Mouse (Mus musculus): ENCODE measurements around the gene Spg20. TPM values are rescaled to one million over a fixed set of nuclear protein-coding genes. Genes with fewer than 3 reads are reported as not detected.

The Spg20 gene
- polyA plus RNA-seq, 1 experiment, result 9.0 TPM

DNA sequence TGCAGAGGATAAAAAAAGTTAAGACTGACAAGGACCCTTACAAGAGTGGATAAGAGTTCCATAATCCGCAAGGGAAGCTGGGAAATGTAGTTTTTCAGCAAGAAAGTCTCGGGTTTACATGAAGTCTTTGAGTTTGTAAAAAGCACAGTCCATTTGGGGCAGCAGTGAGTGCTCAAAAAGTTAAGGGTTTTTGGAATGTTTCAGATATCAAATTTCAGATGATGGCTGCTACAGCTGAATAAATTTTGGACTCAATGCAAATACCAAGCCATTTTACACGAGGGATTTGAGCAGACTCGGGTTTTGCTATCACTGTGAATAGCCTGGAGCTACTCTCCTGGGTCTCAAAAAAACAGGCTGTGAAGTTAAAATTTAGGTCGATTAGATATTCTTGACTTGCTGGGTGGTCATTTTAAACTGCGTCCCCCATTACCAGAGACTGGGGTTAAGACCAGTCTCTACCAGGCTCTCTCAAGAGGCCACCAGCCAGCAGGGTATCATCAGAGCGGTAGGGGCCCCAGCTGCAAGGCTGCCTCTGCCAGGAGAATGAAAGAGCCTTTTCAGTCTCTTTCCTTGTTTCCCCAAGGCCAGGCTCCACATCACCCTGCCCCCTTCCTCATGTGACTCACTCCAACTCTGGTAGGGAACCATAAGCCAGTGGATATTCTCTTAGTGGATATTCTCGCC, 15.8 kb upstream of the Spg20 start:
- no peak overlapping the region for H3K27ac ChIP-seq (ENCODE audit: control insufficient read depth, insufficient read depth, low read length)
- no peaks in the 10 kb centered on the region for H3K36me3 ChIP-seq (ENCODE audit: control insufficient read depth, insufficient read depth, low read length)
- H3K4me1 ChIP-seq (replicated peaks; ENCODE audit: control insufficient read depth, insufficient read depth, low read length), result no peaks in the 10 kb centered on the region
- TF ChIP-seq CTCF (IDR thresholded peaks at IDR 0.05; ENCODE audit: borderline replicate concordance, control insufficient read depth, extremely low read depth, insufficient read depth, low read length, poor library complexity), result no peak
- WGBS, result 75% methylated on average over 8 of the region's 8 CpGs
- H3K4me3 ChIP-seq (ENCODE audit: control insufficient read depth, insufficient read depth, low read length), result no peak overlapping the region
- H3K27me3 ChIP-seq (ENCODE audit: control insufficient read depth, insufficient read depth, low read length), result no peaks in the 10 kb centered on the region
- DNase-seq, result no peak

DNA sequence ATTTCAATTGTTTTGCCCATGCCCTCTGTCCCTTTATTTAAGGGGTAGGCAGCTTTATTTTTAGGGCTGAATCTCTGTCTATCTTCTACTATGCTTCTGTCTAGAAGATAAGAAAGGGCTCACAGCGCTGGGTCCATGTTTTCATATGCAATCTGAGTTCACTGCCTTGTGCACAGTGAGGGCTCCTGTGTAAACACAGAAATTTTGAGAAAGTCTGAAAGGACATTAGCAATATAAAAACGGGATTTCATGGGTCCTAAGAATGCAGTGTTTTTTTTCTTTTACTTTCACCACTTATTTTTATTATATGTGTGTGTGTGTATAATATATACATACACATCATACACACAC, 15.3 kb upstream of the Spg20 start:
- Histone ChIP-seq H3K36me3 (ENCODE audit: control insufficient read depth, insufficient read depth, low read length) (no peaks in the 10 kb centered on the region), H3K4me1 (replicated peaks; ENCODE audit: control insufficient read depth, insufficient read depth, low read length) (no peaks in the 10 kb centered on the region), H3K27me3 (ENCODE audit: control insufficient read depth, insufficient read depth, low read length) (no peaks in the 10 kb centered on the region), H3K4me3 (ENCODE audit: control insufficient read depth, insufficient read depth, low read length) (no peak overlapping the region), H3K27ac (ENCODE audit: control insufficient read depth, insufficient read depth, low read length) (no peak overlapping the region)
- no peak for TF ChIP-seq CTCF (IDR thresholded peaks at IDR 0.05; ENCODE audit: borderline replicate concordance, control insufficient read depth, extremely low read depth, insufficient read depth, low read length, poor library complexity)
- no peak for TF ChIP-seq POLR2A (IDR thresholded peaks at IDR 0.05; ENCODE audit: control insufficient read depth, extremely low read depth, insufficient read depth, low read length, poor library complexity)
- DNase-seq, result no peak
- 77% methylated on average over 2 of the region's 2 CpGs for WGBS

DNA sequence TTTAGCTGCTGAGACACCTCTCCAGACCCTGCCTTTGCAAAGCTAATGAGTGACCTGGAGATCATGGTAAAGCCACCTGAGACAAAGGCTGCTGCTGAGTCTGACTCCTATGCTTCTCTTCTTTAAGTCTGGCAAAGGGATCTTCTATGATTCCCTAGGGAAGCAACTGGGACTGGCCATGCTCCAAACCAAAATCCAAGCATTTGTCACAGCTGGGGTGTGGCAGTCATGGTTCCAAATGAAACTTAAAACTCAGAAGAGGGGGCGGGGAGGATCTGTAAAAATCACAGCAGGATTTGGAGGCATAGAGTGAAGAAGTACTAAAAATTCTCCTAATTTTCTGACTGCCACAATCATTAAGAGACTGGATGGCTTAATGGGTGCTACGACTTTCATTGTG, 14.7 kb upstream of the Spg20 start:
- Histone ChIP-seq H3K27ac (ENCODE audit: control insufficient read depth, insufficient read depth, low read length) (no peak overlapping the region), H3K36me3 (ENCODE audit: control insufficient read depth, insufficient read depth, low read length) (no peaks in the 10 kb centered on the region), H3K4me3 (ENCODE audit: control insufficient read depth, insufficient read depth, low read length) (no peak overlapping the region), H3K27me3 (ENCODE audit: control insufficient read depth, insufficient read depth, low read length) (no peaks in the 10 kb centered on the region), H3K4me1 (replicated peaks; ENCODE audit: control insufficient read depth, insufficient read depth, low read length) (no peaks in the 10 kb centered on the region)
- no peak for DNase-seq
- TF ChIP-seq CTCF (IDR thresholded peaks at IDR 0.05; ENCODE audit: borderline replicate concordance, control insufficient read depth, extremely low read depth, insufficient read depth, low read length, poor library complexity) (no peak), POLR2A (IDR thresholded peaks at IDR 0.05; ENCODE audit: control insufficient read depth, extremely low read depth, insufficient read depth, low read length, poor library complexity) (no peak)
- 91% methylated on average over 2 of the region's 2 CpGs for WGBS

DNA sequence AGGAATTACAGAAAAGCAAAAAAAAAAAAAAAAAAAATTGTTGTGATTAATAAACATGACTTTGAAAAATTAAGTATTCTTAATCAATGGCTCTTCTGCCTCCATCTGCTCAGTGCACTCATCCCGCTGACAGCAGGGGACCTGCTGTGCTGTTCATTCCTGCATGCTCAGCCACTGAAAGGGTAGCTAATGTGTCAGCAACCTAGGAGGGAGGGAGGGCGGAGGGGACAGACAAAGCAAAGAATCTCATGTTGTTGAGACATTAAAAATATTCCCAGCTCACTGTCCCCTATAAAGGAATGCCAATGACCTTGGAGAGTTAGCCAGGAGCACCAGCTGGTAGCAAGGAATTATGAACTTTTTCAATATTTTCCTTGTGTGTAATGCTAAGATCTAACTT, 13.9 kb upstream of the Spg20 start:
- Histone ChIP-seq H3K36me3 (ENCODE audit: control insufficient read depth, insufficient read depth, low read length) (no peaks in the 10 kb centered on the region), H3K4me3 (ENCODE audit: control insufficient read depth, insufficient read depth, low read length) (no peak overlapping the region), H3K4me1 (replicated peaks; ENCODE audit: control insufficient read depth, insufficient read depth, low read length) (no peaks in the 10 kb centered on the region), H3K27ac (ENCODE audit: control insufficient read depth, insufficient read depth, low read length) (no peak overlapping the region), H3K27me3 (ENCODE audit: control insufficient read depth, insufficient read depth, low read length) (no peaks in the 10 kb centered on the region)
- TF ChIP-seq POLR2A (IDR thresholded peaks at IDR 0.05; ENCODE audit: control insufficient read depth, extremely low read depth, insufficient read depth, low read length, poor library complexity) (no peak), CTCF (IDR thresholded peaks at IDR 0.05; ENCODE audit: borderline replicate concordance, control insufficient read depth, extremely low read depth, insufficient read depth, low read length, poor library complexity) (no peak)
- no peak for DNase-seq
- 91% methylated on average over 2 of the region's 2 CpGs for WGBS

DNA sequence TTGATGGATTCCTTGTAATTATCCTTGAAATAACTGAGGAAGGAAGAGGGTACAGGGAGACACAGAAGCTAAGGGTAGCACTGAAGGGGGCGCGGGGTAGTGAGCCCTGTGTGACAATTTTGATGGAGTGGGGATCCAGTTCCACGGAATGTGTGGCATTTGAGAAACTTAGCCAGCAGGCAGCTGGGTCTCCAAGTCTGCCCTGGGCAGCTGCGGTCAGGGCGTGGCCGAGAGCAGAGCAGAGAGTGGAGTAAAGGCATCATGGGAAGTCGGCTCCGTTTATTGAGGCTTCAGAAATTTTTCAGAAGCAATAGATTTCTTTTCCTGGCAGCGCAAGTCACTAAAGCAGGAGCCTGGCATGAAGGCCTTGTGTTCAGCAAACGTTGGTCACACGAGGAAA, 12.9 kb upstream of the Spg20 start:
- Histone ChIP-seq H3K27me3 (ENCODE audit: control insufficient read depth, insufficient read depth, low read length) (no peaks in the 10 kb centered on the region), H3K4me1 (replicated peaks; ENCODE audit: control insufficient read depth, insufficient read depth, low read length) (no peaks in the 10 kb centered on the region), H3K4me3 (ENCODE audit: control insufficient read depth, insufficient read depth, low read length) (no peak overlapping the region), H3K36me3 (ENCODE audit: control insufficient read depth, insufficient read depth, low read length) (no peaks in the 10 kb centered on the region), H3K27ac (ENCODE audit: control insufficient read depth, insufficient read depth, low read length) (no peak overlapping the region)
- TF ChIP-seq CTCF (IDR thresholded peaks at IDR 0.05; ENCODE audit: borderline replicate concordance, control insufficient read depth, extremely low read depth, insufficient read depth, low read length, poor library complexity) (no peak), POLR2A (IDR thresholded peaks at IDR 0.05; ENCODE audit: control insufficient read depth, extremely low read depth, insufficient read depth, low read length, poor library complexity) (no peak)
- 89% methylated on average over 11 of the region's 11 CpGs for WGBS
- no peak for DNase-seq

DNA sequence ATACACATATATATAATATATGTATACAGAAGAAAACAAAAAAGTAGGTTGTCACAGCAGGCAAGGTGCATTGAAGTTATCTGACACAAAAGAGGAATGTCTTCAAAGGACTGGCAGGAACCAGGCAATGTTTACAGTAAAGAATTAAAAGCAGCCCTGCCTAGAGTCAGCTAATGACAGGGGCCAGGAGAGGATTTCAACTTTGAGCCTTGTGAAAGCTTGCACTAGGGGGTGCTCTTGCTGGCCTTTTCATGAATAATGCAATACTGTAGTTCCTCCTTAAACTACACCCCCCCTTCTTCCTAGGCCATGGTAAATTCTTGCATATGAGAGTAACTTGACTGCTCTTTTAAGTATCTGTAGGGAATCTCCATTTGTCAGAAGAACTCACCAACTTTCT, 10.8 kb upstream of the Spg20 start:
- no peak overlapping the region for H3K27ac ChIP-seq (ENCODE audit: control insufficient read depth, insufficient read depth, low read length)
- DNase-seq, result no peak
- no peaks in the 10 kb centered on the region for H3K36me3 ChIP-seq (ENCODE audit: control insufficient read depth, insufficient read depth, low read length)
- no peak overlapping the region for H3K4me3 ChIP-seq (ENCODE audit: control insufficient read depth, insufficient read depth, low read length)
- no peak for TF ChIP-seq CTCF (IDR thresholded peaks at IDR 0.05; ENCODE audit: borderline replicate concordance, control insufficient read depth, extremely low read depth, insufficient read depth, low read length, poor library complexity)
- TF ChIP-seq POLR2A (IDR thresholded peaks at IDR 0.05; ENCODE audit: control insufficient read depth, extremely low read depth, insufficient read depth, low read length, poor library complexity), result no peak
- H3K27me3 ChIP-seq (ENCODE audit: control insufficient read depth, insufficient read depth, low read length), result no peaks in the 10 kb centered on the region
- H3K4me1 ChIP-seq (replicated peaks; ENCODE audit: control insufficient read depth, insufficient read depth, low read length), result no peaks in the 10 kb centered on the region

DNA sequence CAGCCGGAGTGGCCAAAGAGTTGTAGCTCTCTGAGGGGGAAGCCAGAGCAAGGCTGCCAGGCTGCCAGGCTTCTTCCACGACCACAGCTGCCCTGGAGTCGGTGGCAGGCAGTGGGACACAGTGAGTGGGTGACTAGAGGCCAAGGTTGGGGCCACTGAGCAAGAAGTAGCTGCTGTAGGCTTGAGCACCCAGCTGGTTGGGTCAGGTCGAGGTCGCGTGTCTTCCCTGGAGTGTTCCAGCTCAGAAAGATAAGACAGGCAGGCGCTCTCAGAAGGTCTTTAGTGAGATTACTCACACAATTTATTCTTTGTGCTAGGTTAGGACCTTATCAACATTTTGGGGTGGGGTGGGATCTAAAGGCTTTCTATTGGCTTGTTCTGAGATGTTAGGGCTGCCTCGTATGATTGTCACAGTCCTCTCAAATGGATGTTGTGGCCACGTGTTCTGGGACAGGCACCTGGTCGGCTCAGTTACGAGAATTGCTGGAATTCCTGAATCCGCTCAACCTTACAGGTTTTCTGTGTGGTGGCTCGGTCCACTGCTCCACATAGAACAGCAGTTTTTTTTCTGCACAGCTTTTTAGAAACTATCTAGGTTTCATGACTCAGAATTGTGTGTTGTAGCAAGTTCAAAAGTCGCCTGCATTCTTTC, 6.4 kb upstream of the Spg20 start:
- TF ChIP-seq POLR2A (IDR thresholded peaks at IDR 0.05; ENCODE audit: control insufficient read depth, extremely low read depth, insufficient read depth, low read length, poor library complexity), result no peak
- TF ChIP-seq CTCF (IDR thresholded peaks at IDR 0.05; ENCODE audit: borderline replicate concordance, control insufficient read depth, extremely low read depth, insufficient read depth, low read length, poor library complexity), result no peak
- H3K27ac ChIP-seq (ENCODE audit: control insufficient read depth, insufficient read depth, low read length), result no peak overlapping the region
- H3K36me3 ChIP-seq (ENCODE audit: control insufficient read depth, insufficient read depth, low read length), result no peaks in the 10 kb centered on the region
- no peak for DNase-seq
- no peaks in the 10 kb centered on the region for H3K4me1 ChIP-seq (replicated peaks; ENCODE audit: control insufficient read depth, insufficient read depth, low read length)
- H3K4me3 ChIP-seq (ENCODE audit: control insufficient read depth, insufficient read depth, low read length), result no peak overlapping the region
- 93% methylated on average over 14 of the region's 14 CpGs for WGBS
- no peaks in the 10 kb centered on the region for H3K27me3 ChIP-seq (ENCODE audit: control insufficient read depth, insufficient read depth, low read length)

Data from thymus, adult 2 months (tissue).